Mouse (Mus musculus): ENCODE measurements around the gene Lhfpl4.
A peak's percentile ranks its signal among the peaks of the same experiment; 100 is the strongest.

The Lhfpl4 gene

GRCm38 (mm10) chr6:113194841-113195595, at the start of gene Lhfpl4:
TSS of gene Lhfpl4 (minus strand) at chr6:113195384.
- no peak for DNase-seq (ENCODE audit: low read depth, low spot score)

DNA sequence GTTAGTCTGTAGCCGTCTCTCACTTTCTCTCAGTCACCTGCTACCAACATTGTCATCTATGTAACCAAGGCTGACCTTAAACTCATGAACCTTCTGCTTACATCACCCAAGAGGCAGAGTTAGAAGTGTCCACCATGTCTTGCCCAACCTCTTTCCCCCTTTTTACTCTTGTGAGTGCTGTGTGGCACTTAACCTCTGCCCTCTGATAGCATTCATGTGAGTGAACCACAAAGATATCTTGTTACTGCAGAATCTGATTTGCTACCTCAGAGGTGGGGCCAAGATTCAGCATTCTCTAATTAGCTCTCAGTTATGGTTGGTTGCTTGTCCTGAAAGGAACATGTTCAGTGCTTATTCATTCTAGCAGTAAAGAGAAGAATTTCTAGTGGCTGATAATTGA, 47.6 kb upstream of the Lhfpl4 start:
- no peak for DNase-seq (ENCODE audit: low read depth, low spot score)

- no peak for DNase-seq (ENCODE audit: low read depth, low spot score)
Observed at GRCm38 (mm10) chr6:113238442-113238841, 43.3 kb upstream of the Lhfpl4 start.

GRCm38 (mm10) chr6:113237542-113238270, 42.5 kb upstream of the Lhfpl4 start, which contains the start of gene Mtmr14:
TSS of gene Mtmr14 (plus strand) at chr6:113237843.
- DNase-seq (ENCODE audit: low read depth, low spot score): peak; percentile 96

DNA sequence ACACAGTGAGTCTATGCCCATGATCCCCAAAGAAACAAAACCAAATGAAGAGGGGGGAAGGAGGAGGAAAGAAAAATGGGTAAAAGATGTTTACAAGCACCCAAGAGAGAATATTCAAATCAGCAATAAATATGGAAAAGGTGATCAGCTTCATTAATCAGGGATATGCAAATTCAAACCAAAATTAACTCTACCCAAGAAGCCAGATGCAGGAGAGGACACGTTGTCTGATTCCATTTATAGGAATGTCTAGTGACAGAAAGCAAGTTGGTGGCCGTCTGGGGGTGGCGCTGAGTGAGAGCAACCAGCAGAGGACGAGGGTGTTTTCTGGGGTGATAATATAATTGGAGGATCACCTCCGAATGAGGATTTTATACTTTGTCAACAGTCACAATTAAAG, 40.0 kb upstream of the Lhfpl4 start:
- no peak for DNase-seq (ENCODE audit: low read depth, low spot score)

- DNase-seq (ENCODE audit: low read depth, low spot score): no peak
Observed at GRCm38 (mm10) chr6:113226705-113227104, 31.5 kb upstream of the Lhfpl4 start.

GRCm38 (mm10) chr6:113225798-113226197, 30.6 kb upstream of the Lhfpl4 start:
- no peak for DNase-seq (ENCODE audit: low read depth, low spot score)

GRCm38 (mm10) chr6:113216280-113216679, 21.1 kb upstream of the Lhfpl4 start:
- DNase-seq (ENCODE audit: low read depth, low spot score): no peak

GRCm38 (mm10) chr6:113195596-113195992, 410 bp upstream of the Lhfpl4 start:
- DNase-seq (ENCODE audit: low read depth, low spot score): no peak

- no peak for DNase-seq (ENCODE audit: low read depth, low spot score)
Observed at GRCm38 (mm10) chr6:113194517-113194840, 705 bp downstream of the Lhfpl4 start.

- DNase-seq (ENCODE audit: low read depth, low spot score): no peak
Observed at GRCm38 (mm10) chr6:113193765-113194460, 1.3 kb downstream of the Lhfpl4 start.

DNA sequence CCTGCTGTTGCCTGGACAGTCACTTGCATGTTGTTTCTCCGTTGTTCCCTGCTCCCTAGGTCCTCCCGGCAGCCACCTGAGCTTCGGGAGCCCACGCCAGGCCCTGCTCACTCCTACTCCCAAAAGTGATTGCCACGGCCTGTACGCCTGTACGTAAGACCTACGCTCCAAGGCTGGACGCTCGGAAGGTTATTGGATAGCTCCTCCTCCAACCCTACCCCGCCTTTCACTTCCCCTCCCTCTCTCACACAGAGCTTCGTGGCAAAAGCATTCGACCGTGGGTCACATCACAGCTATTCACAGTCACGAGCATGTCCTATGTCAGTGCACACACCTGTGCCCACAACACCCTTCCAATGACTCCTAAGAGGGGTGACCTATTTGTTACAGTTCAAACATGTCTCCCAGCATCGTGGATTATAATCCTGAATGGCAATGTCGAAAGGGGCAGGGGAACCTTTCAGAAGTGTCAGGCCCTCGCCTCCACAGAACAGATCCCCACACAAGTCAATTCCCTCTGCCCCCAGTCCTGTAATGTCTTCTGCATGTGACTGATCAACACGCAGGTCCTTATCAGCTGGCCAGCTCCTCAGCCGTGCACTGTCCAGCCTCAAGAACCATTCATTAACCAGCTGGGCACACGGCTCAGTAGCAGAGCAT, 10.2 kb downstream of the Lhfpl4 start:
- DNase-seq (ENCODE audit: low read depth, low spot score): no peak

DNA sequence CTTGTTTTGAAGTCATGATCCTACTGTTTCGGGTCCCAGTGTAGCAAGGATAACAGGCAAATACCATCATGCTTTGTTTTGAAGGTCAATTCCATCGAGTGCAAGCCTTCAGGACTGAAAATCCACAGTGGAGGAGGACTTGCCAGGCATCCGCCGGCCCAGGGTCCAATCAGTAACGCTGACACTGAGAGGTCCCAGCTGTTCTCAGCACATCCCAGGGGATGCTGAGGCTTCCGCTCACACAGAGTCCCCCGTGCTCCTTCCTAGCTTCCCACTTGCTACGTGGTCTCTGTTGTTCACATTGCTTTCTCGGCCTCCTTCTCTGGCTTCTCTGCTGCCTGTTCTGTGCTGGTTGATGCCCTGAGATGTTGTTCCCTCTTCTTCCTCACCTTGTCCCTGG, 11.0 kb downstream of the Lhfpl4 start:
- DNase-seq (ENCODE audit: low read depth, low spot score): no peak

DNA sequence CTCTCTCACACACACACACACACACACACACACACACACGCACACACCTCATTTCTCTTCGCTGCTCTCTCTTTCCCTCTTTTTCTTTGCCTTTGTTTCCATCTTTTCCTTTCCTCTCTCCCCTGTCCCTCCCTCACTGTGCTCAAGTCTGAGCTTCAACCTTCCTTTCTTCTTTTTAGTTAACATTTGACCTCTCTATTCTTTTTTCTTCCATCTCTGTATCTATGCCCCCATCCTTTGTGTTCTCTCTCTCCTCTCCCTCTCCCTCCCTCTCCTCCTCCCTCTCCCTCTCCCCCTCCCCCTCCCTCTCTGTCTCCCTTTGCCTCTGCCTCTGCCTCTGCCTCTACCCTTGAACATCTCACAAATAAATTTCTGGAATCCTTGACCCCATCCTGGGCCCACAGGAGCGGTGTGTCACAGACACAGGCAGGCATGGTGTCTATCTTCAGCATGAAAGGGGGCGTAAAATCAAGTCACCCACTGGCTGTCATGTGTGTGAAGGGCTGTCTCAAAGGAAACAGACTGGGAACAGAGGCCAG, 15.9 kb downstream of the Lhfpl4 start:
- no peak for DNase-seq (ENCODE audit: low read depth, low spot score)

GRCm38 (mm10) chr6:113178286-113179194, 16.6 kb downstream of the Lhfpl4 start:
- no peak for DNase-seq (ENCODE audit: low read depth, low spot score)

GRCm38 (mm10) chr6:113176613-113177012, 18.6 kb downstream of the Lhfpl4 start:
- DNase-seq (ENCODE audit: low read depth, low spot score): no peak

GRCm38 (mm10) chr6:113175469-113175868, 19.7 kb downstream of the Lhfpl4 start:
- DNase-seq (ENCODE audit: low read depth, low spot score): no peak

DNA sequence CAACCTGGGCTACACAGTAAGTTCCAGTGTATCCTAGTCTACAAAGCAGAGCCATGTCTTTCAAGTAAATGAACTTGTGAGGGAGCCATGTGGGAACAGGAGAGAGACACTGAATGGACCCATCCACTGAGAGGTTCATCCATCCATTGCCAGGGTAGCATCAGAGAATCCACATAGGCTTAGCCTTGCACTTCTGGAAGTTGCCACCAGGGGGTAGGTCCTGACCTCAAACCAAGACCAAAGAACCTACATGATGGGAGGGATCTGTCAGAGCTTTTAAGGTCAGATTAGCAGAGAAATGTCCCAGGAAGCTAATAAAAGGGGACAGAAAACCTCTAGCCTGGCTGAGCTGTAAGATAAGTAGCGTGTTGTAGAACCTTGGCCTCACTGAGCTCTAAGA, 22.6 kb downstream of the Lhfpl4 start:
- DNase-seq (ENCODE audit: low read depth, low spot score): peak; percentile 18

- no peak for DNase-seq (ENCODE audit: low read depth, low spot score)
Observed at GRCm38 (mm10) chr6:113172011-113172410, 23.2 kb downstream of the Lhfpl4 start.

- no peak for DNase-seq (ENCODE audit: low read depth, low spot score)
Observed at GRCm38 (mm10) chr6:113170651-113171050, 24.5 kb downstream of the Lhfpl4 start.

DNA sequence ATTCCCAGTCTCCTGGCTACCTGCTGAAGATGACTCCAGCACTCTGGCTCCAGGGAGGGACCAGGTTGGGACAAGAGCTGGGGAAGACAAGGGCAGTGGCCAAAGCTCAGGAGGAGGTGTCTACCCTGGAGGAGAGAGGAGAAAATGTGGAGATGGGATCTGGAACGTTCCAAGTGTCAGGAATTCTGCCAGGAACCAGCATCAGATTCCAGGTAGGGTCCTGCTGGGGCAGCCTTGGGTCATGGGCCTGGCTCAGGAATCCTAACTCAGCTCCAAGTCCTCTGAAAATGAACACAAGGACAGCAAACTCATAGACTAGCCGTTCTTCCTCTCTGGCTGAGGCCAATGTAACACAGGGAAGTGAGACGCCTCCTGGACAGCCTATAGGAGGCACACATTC, 25.3 kb downstream of the Lhfpl4 start:
- DNase-seq (ENCODE audit: low read depth, low spot score): no peak

Measured in skeletal muscle tissue, adult 2 months (tissue).